Mouse (Mus musculus): ENCODE data around the gene Dap. TPM values are rescaled to one million over a fixed set of nuclear protein-coding genes. Genes with fewer than 3 reads are reported as not detected.

The Dap gene
- polyA plus RNA-seq, 2 experiments = 90.1 to 116 TPM

GRCm38 (mm10) chr15:31297777-31298137, 73.6 kb downstream of the Dap start:
- Histone ChIP-seq H3K4me1 (ENCODE audit: control insufficient read depth, insufficient read depth, low read length) (peaks cover 8% of the 10 kb centered on the region; the same call in 1 of the 2 replicates), H3K9me3 (ENCODE audit: control insufficient read depth, low read length) (no peaks in the 10 kb centered on the region), H3K27me3 (ENCODE audit: control insufficient read depth, insufficient read depth, low read length) (peaks cover 39% of the 10 kb centered on the region), H3K4me2 (replicated peaks; ENCODE audit: low read depth, low read length, severe bottlenecking) (peak overlapping the region; percentile 35; the same call in 1 of the 2 replicates), H3K36me3 (ENCODE audit: control insufficient read depth, insufficient read depth, low read length) (no peaks in the 10 kb centered on the region), H3K4me3 (replicated peaks; ENCODE audit: low read length) (peak overlapping the region; percentile 21; the same call in 1 of the 2 replicates), H3K9ac (ENCODE audit: low read depth, low read length, severe bottlenecking) (no peak overlapping the region), H3K27ac (replicated peaks; ENCODE audit: low read depth, low read length) (no peak overlapping the region)
- ATAC-seq (ENCODE audit: low FRiP score, low read depth) (no peak), DNase-seq (ENCODE audit: low spot score) (no peak)
- no peak for TF ChIP-seq POLR2A (IDR thresholded peaks at IDR 0.05; ENCODE audit: borderline replicate concordance, extremely low read depth, insufficient read depth, insufficient read length)
- 20% methylated on average over 13 of the region's 13 CpGs for WGBS

DNA sequence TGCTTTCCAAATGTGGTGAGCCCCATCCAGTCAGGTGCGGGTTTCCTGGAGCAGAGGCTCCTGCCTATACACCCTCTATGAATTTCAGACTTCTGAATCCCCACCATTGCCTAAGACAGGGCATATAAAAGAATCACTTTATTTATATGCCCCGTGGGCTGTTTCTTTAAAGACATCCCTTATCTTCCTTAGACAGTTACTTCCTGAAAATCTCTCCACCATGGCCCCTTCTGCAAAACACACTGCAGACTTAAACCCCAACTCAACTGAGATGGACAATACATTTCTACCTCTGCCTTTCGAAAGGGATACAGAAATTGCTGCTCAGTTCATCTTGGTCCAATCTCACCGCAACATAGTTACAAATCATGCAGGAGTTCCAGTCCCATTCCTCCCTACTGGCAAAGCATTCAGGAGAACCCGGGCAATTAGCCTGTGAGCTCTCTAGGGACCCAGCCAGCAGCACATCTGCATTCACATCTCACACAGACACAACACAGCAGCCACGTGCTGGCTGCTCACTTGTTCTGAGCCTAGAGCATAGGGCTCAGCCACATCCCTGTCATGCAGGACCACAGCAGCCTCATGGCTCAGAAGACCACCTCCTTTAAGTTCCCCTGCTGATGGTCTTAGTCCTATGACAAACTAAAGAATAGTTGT, 75.3 kb downstream of the Dap start:
- H3K9ac ChIP-seq (ENCODE audit: low read depth, low read length, severe bottlenecking) = no peak overlapping the region
- no peaks in the 10 kb centered on the region for H3K9me3 ChIP-seq (ENCODE audit: control insufficient read depth, low read length)
- H3K27ac ChIP-seq (replicated peaks; ENCODE audit: low read depth, low read length) = no peak overlapping the region
- H3K4me1 ChIP-seq (ENCODE audit: control insufficient read depth, insufficient read depth, low read length) = peaks cover 8% of the 10 kb centered on the region; the same call in 1 of the 2 replicates
- DNase-seq (ENCODE audit: low spot score) (no peak), ATAC-seq (ENCODE audit: low FRiP score, low read depth) (no peak)
- H3K4me2 ChIP-seq (replicated peaks; ENCODE audit: low read depth, low read length, severe bottlenecking) = no peak overlapping the region
- TF ChIP-seq POLR2A (IDR thresholded peaks at IDR 0.05; ENCODE audit: borderline replicate concordance, extremely low read depth, insufficient read depth, insufficient read length) = no peak
- no peak overlapping the region for H3K4me3 ChIP-seq (replicated peaks; ENCODE audit: low read length)
- peaks cover 39% of the 10 kb centered on the region for H3K27me3 ChIP-seq (ENCODE audit: control insufficient read depth, insufficient read depth, low read length)
- 57% methylated on average over 6 of the region's 6 CpGs for WGBS
- no peaks in the 10 kb centered on the region for H3K36me3 ChIP-seq (ENCODE audit: control insufficient read depth, insufficient read depth, low read length)

GRCm38 (mm10) chr15:31302293-31302990, 78.3 kb downstream of the Dap start:
- H3K9ac ChIP-seq (ENCODE audit: low read depth, low read length, severe bottlenecking) = no peak overlapping the region
- DNase-seq (ENCODE audit: low spot score) = no peak
- H3K36me3 ChIP-seq (ENCODE audit: control insufficient read depth, insufficient read depth, low read length) = no peaks in the 10 kb centered on the region
- H3K27ac ChIP-seq (replicated peaks; ENCODE audit: low read depth, low read length) = no peak overlapping the region
- H3K4me2 ChIP-seq (replicated peaks; ENCODE audit: low read depth, low read length, severe bottlenecking) = no peak overlapping the region
- H3K27me3 ChIP-seq (ENCODE audit: control insufficient read depth, insufficient read depth, low read length) = peaks cover 16% of the 10 kb centered on the region
- ATAC-seq (ENCODE audit: low FRiP score, low read depth) = no peak
- no peaks in the 10 kb centered on the region for H3K9me3 ChIP-seq (ENCODE audit: control insufficient read depth, low read length)
- no peak for TF ChIP-seq POLR2A (IDR thresholded peaks at IDR 0.05; ENCODE audit: borderline replicate concordance, extremely low read depth, insufficient read depth, insufficient read length)
- WGBS = 62% methylated on average over 12 of the region's 12 CpGs
- peaks cover 1% of the 10 kb centered on the region; the same call in 1 of the 2 replicates for H3K4me1 ChIP-seq (ENCODE audit: control insufficient read depth, insufficient read depth, low read length)
- no peak overlapping the region for H3K4me3 ChIP-seq (replicated peaks; ENCODE audit: low read length)

GRCm38 (mm10) chr15:31304302-31304701, 80.2 kb downstream of the Dap start:
- DNase-seq (ENCODE audit: low spot score) = no peak
- Histone ChIP-seq H3K36me3 (ENCODE audit: control insufficient read depth, insufficient read depth, low read length) (no peaks in the 10 kb centered on the region), H3K27ac (replicated peaks; ENCODE audit: low read depth, low read length) (no peak overlapping the region), H3K9ac (ENCODE audit: low read depth, low read length, severe bottlenecking) (no peak overlapping the region), H3K9me3 (ENCODE audit: control insufficient read depth, low read length) (no peaks in the 10 kb centered on the region), H3K27me3 (ENCODE audit: control insufficient read depth, insufficient read depth, low read length) (no peaks in the 10 kb centered on the region), H3K4me3 (replicated peaks; ENCODE audit: low read length) (no peak overlapping the region), H3K4me1 (ENCODE audit: control insufficient read depth, insufficient read depth, low read length) (no peaks in the 10 kb centered on the region), H3K4me2 (replicated peaks; ENCODE audit: low read depth, low read length, severe bottlenecking) (no peak overlapping the region)
- ATAC-seq (ENCODE audit: low FRiP score, low read depth) = no peak
- no peak for TF ChIP-seq POLR2A (IDR thresholded peaks at IDR 0.05; ENCODE audit: borderline replicate concordance, extremely low read depth, insufficient read depth, insufficient read length)
- WGBS = 75% methylated on average over 3 of the region's 3 CpGs

GRCm38 (mm10) chr15:31305181-31305580, 81.1 kb downstream of the Dap start:
- no peak for ATAC-seq (ENCODE audit: low FRiP score, low read depth)
- Histone ChIP-seq H3K4me1 (ENCODE audit: control insufficient read depth, insufficient read depth, low read length) (no peaks in the 10 kb centered on the region), H3K9me3 (ENCODE audit: control insufficient read depth, low read length) (no peaks in the 10 kb centered on the region), H3K27ac (replicated peaks; ENCODE audit: low read depth, low read length) (no peak overlapping the region), H3K4me3 (replicated peaks; ENCODE audit: low read length) (no peak overlapping the region), H3K4me2 (replicated peaks; ENCODE audit: low read depth, low read length, severe bottlenecking) (no peak overlapping the region), H3K27me3 (ENCODE audit: control insufficient read depth, insufficient read depth, low read length) (no peaks in the 10 kb centered on the region), H3K36me3 (ENCODE audit: control insufficient read depth, insufficient read depth, low read length) (no peaks in the 10 kb centered on the region), H3K9ac (ENCODE audit: low read depth, low read length, severe bottlenecking) (no peak overlapping the region)
- no peak for DNase-seq (ENCODE audit: low spot score)
- WGBS = 50% methylated on average over 4 of the region's 6 CpGs
- TF ChIP-seq POLR2A (IDR thresholded peaks at IDR 0.05; ENCODE audit: borderline replicate concordance, extremely low read depth, insufficient read depth, insufficient read length) = no peak
